Mouse (Mus musculus): ENCODE measurements around the gene Bex4. TPM values are rescaled to one million over a fixed set of nuclear protein-coding genes. Genes with fewer than 3 reads are reported as not detected.

Bex4 gene
- total RNA-seq, 2 experiments from 2014 or later: 0.74 to 0.96 TPM

DNA sequence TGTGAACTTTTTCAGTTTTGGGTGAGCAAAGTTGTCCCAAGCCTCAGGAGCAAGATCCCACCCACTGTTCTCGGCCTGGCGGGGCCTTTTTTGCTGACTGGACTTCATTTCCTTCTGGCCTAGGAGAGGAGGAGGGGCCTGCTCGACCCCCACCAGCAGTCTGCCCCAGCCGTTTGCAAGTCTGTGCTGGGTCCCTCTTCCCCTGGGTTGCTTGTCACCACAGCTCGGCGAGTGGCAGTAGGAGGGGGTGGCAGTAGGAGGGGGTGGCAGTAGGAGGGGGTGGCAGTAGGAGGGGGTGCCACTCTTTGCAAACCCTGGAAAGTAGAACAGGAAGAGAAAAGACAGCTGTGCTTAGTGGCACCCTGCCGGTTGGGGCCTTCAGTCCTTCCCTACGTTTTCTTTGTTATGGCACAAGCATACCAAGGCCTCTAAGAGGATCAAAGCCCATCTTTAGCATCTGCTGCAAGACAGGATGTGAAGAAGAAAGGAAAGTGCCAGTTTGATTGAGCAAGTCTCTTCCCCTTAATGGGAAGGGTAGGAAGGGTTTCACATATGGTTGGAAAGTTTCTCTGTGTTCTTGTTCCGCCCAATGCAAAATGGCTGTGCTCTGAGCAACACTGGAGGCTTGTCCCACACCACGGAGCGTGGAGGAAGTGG lies 42.2 kb downstream of the Bex4 start:
- no peak for DNase-seq (ENCODE audit: low spot score in 2 of 2)

DNA sequence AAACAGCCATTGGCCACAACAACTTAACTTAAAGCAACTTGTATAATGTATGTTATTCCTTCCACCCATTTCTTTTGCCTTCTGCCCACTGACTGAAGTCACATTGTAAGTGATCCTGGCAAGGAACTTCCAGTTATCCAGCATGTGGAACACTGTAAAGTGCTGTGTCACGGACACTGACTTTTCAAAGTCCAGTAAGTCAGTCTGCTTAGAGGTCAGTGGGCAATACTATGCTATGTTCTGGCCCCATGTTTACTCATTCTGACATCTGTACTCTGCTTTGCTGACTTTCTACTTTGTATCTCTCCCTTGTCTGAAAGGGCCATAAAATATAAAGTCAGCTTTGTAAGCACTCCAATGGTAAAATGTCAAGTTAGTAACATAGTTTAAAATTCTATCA lies 44.3 kb downstream of the Bex4 start:
- no peak for DNase-seq (ENCODE audit: low spot score in 2 of 2)

Small RNA genes within 50 kb of the gene (microRNA-seq; reads per million reads assigned to microRNA genes)
- gene Mir6383: not detected

Other genes with a start within 250 kb of the Bex4 start
- 1 to 10 TPM; 7.7 to 8.8 TPM for gene Arxes2, start 145.2 kb upstream of the Bex4 start, total RNA-seq (2021)
- gene Arxes1, start 105.6 kb upstream of the Bex4 start, total RNA-seq (2021): 1 to 10 TPM; 3.1 to 5.5 TPM
- 1 to 10 TPM; 1.6 to 7.4 TPM for gene Bex2, start 70.8 kb upstream of the Bex4 start, total RNA-seq (2021)
- gene Nxf3, start 53.7 kb upstream of the Bex4 start, total RNA-seq (2021): not detected
- 10 to 100 TPM; 61.9 to 77.7 TPM for gene Tceal8, start 33.3 kb downstream of the Bex4 start, total RNA-seq (2021)
- 100 to 1,000 TPM; 118 to 136 TPM for gene Tceal5, start 64.9 kb downstream of the Bex4 start, total RNA-seq (2021)
- gene Tceal7, start 75.8 kb downstream of the Bex4 start, total RNA-seq (2021): 1,000 to 10,000 TPM; 1,198 to 1,219 TPM
- 100 to 1,000 TPM in 1 of 2 experiments, 10 to 100 TPM in 1; 96.8 to 121 TPM for gene Bex1, start 76.5 kb downstream of the Bex4 start, total RNA-seq (2021)
- 100 to 1,000 TPM; 145 to 154 TPM for gene Tceal9, start 106.1 kb downstream of the Bex4 start, total RNA-seq (2021)
- gene Bex3, start 131.3 kb downstream of the Bex4 start, total RNA-seq (2021): 10 to 100 TPM; 58.9 to 72.6 TPM

All from gastrocnemius, postnatal 4 days (tissue).